ENCODE assay signal across 16 mouse cellular contexts in genomic region chr13:109341902-109342301, GRCm38 (mm10).
DNase-seq lines count a peak whose midpoint lies in the region; ATAC-seq and TF ChIP-seq lines count a peak whose summit lies in the region.
"Had no signal": no experiment of that assay in that cellular context is flagged by ENCODE, and none has a peak within 500 bp of the region (broad histone marks: within the 10 kb centered on the region; RNA-seq: fewer than 3 reads in every experiment).

No protein-coding gene starts in this region.

- H3K4me1 ChIP-seq in embryonic facial prominence, embryonic 14.5 days (ENCODE audit: control insufficient read depth, insufficient read depth, low read length), result peaks cover 4% of the 10 kb centered on the region; the same call in 1 of the 2 replicates
- peaks cover 15% of the 10 kb centered on the region for H3K4me1 ChIP-seq in embryonic facial prominence, embryonic 10.5 days
- H3K4me1 ChIP-seq in kidney, postnatal 0 days (replicated peaks; ENCODE audit: insufficient read depth, low read length), result no peaks in the 10 kb centered on the region
- H3K4me1 ChIP-seq: heart, embryonic 12.5 days; liver, embryonic 15.5 days had no signal

- no peaks in the 10 kb centered on the region for H3K9me3 ChIP-seq in embryonic facial prominence, embryonic 14.5 days (ENCODE audit: control insufficient read depth, low read length)
- no peaks in the 10 kb centered on the region for H3K9me3 ChIP-seq in embryonic facial prominence, embryonic 10.5 days
- H3K9me3 ChIP-seq in kidney, postnatal 0 days (replicated peaks; ENCODE audit: low read length), result no peaks in the 10 kb centered on the region
- H3K9me3 ChIP-seq: embryonic facial prominence, embryonic 15.5 days; heart, embryonic 12.5 days; liver, embryonic 15.5 days had no signal

- H3K27me3 ChIP-seq in embryonic facial prominence, embryonic 14.5 days (replicated peaks; ENCODE audit: control insufficient read depth, insufficient read depth, low read length), result no peaks in the 10 kb centered on the region
- H3K27me3 ChIP-seq in embryonic facial prominence, embryonic 10.5 days (replicated peaks; ENCODE audit: low read depth, poor library complexity, severe bottlenecking), result no peaks in the 10 kb centered on the region
- H3K27me3 ChIP-seq in kidney, postnatal 0 days (ENCODE audit: insufficient read depth, low read length), result no peaks in the 10 kb centered on the region
- H3K27me3 ChIP-seq: embryonic facial prominence, embryonic 15.5 days; heart, embryonic 12.5 days; liver, embryonic 15.5 days had no signal

- peak; percentile 29 for DNase-seq in embryonic facial prominence, embryonic 14.5 days (ENCODE audit: low spot score)
- no peak for DNase-seq in embryonic facial prominence, embryonic 10.5 days (ENCODE audit: low spot score)
- peak; percentile 35 for DNase-seq in kidney, postnatal 0 days (ENCODE audit: low spot score)
- DNase-seq in kidney, postnatal 25 days, result no peak
- DNase-seq in MN1 (ENCODE audit: low spot score), result peak; percentile 64
- no peak for DNase-seq in left cerebral cortex, postnatal 10 days (ENCODE audit: extremely low spot score in 1 of 2, low spot score in 2 of 2)
- DNase-seq in thymus, postnatal 14 days, result no peak
- DNase-seq: adrenal gland, postnatal 25 days; cerebellum, adult 18-20 months; kidney, postnatal 4 days; right cerebral cortex, adult 18-20 months; thymus, adult 2 months had no signal

- H3K4me2 ChIP-seq in embryonic facial prominence, embryonic 14.5 days (ENCODE audit: low read depth, low read length), result no peak overlapping the region
- no peak overlapping the region for H3K4me2 ChIP-seq in kidney, postnatal 0 days (ENCODE audit: low read length)
- H3K4me2 ChIP-seq: embryonic facial prominence, embryonic 15.5 days; heart, embryonic 12.5 days; liver, embryonic 15.5 days had no signal

- ATAC-seq in embryonic facial prominence, embryonic 14.5 days (ENCODE audit: low read depth), result no peak
- no peak for ATAC-seq in kidney, postnatal 0 days (replicated peaks; ENCODE audit: low FRiP score, low read depth)
- peak; percentile 37 for ATAC-seq in megakaryocyte, adult 5-6 weeks (ENCODE audit: poor library complexity, severe bottlenecking)

- TF ChIP-seq CTCF in kidney, postnatal 0 days (IDR thresholded peaks at IDR 0.05; ENCODE audit: low read depth), result peak; percentile 48; the same call in 1 of the 2 replicates

- H3K27ac ChIP-seq in embryonic facial prominence, embryonic 14.5 days (replicated peaks; ENCODE audit: low read depth, low read length), result no peak overlapping the region
- H3K27ac ChIP-seq in embryonic facial prominence, embryonic 10.5 days (replicated peaks), result no peak overlapping the region
- H3K27ac ChIP-seq in kidney, postnatal 0 days, result no peak overlapping the region
- H3K27ac ChIP-seq: embryonic facial prominence, embryonic 15.5 days; liver, embryonic 15.5 days had no signal

- intact Hi-C loops in left cerebral cortex, postnatal 10 days (cut with DNase I), result loop anchor here (5.0 to 10.0 kb wide), 4 partner anchors 110 to 413 kb away; no protein-coding TSS in a partner anchor

- H3K4me3 ChIP-seq in embryonic facial prominence, embryonic 14.5 days (ENCODE audit: low read depth, low read length), result no peak overlapping the region
- H3K4me3 ChIP-seq in embryonic facial prominence, embryonic 10.5 days, result no peak overlapping the region
- H3K4me3 ChIP-seq in kidney, postnatal 0 days (replicated peaks; ENCODE audit: low read depth, low read length), result no peak overlapping the region
- H3K4me3 ChIP-seq: embryonic facial prominence, embryonic 15.5 days; heart, embryonic 12.5 days; liver, embryonic 15.5 days had no signal

- WGBS in embryonic facial prominence, embryonic 14.5 days, result 47% methylated on average over 3 of the region's 3 CpGs
- WGBS in embryonic facial prominence, embryonic 10.5 days, result 61% methylated on average over 3 of the region's 3 CpGs
- 53% methylated on average over 3 of the region's 3 CpGs for WGBS in kidney, postnatal 0 days

- no peak overlapping the region for H3K9ac ChIP-seq in embryonic facial prominence, embryonic 14.5 days (ENCODE audit: low read depth, low read length)
- H3K9ac ChIP-seq in kidney, postnatal 0 days (ENCODE audit: low read depth, low read length), result no peak overlapping the region
- H3K9ac ChIP-seq: embryonic facial prominence, embryonic 15.5 days; heart, embryonic 12.5 days; liver, embryonic 15.5 days had no signal

- no peaks in the 10 kb centered on the region for H3K36me3 ChIP-seq in embryonic facial prominence, embryonic 14.5 days (ENCODE audit: control insufficient read depth, insufficient read depth, low read length)
- no peaks in the 10 kb centered on the region for H3K36me3 ChIP-seq in embryonic facial prominence, embryonic 10.5 days (replicated peaks)
- no peaks in the 10 kb centered on the region for H3K36me3 ChIP-seq in kidney, postnatal 0 days (ENCODE audit: insufficient read depth, low read length)
- H3K36me3 ChIP-seq: embryonic facial prominence, embryonic 15.5 days; heart, embryonic 12.5 days; liver, embryonic 15.5 days had no signal

Comparison
In these comparisons a context has a peak if more than half of its experiments do, and no peak if none do; other contexts are left out.
1. DNase-seq: peak in embryonic facial prominence, embryonic 14.5 days (single experiment), kidney, postnatal 0 days (single experiment) and MN1 (single experiment); none in embryonic facial prominence, embryonic 10.5 days (single experiment), kidney, postnatal 25 days (0 of 2), left cerebral cortex, postnatal 10 days (0 of 2) and thymus, postnatal 14 days (single experiment).